Mouse (Mus musculus): ENCODE results near the gene Atp11a.

DNA sequence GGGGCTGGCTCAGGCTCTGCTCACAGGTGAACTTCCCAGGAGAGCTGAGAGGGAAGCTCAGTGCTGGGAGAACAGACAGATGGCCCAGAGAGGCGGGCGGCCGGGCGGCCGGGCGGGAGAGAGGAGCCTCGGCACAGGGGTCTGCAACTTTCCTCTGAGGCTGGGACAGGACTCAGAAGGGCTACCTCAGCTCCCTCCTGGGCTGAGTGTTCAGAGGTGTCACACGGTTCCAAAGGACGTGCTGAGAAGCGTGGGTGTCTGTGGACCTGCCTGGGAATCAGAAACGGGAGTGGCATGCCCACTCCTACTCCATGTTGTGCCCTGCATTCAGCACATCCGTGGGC, 30.1 kb downstream of the Atp11a start:
- TF ChIP-seq CTCF (IDR thresholded peaks at IDR 0.05; ENCODE audit: extremely low read depth, insufficient read length, insufficient replicate concordance, low read depth, low read length) (no peak), POLR2A (IDR thresholded peaks at IDR 0.05; ENCODE audit: low read depth, low read length) (no peak)

Data from small intestine, adult 2 months (tissue).